Mouse (Mus musculus) cerebellum, adult 11-12 months (tissue): Measurements from ENCODE around the gene Cpt1c.
"Not testable (repeated sequence)": the region's sequence is repeated elsewhere in the genome, so short reads cannot be mapped to it uniquely, and the experiment has no call there.

Source experiments
- DNase-seq: peaks from one replicate; pipeline ENCODE4 v3.0.0; 2022

Gene Cpt1c

GRCm38 (mm10) chr7:44974383-44975116 is at the start of gene Cpt1c:
Cpt1c (minus strand) TSS chr7:44974851.
- DNase-seq = peak; percentile 91

GRCm38 (mm10) chr7:45023711-45024110 is 49.1 kb upstream of the Cpt1c start:
- DNase-seq = not testable (repeated sequence)

DNA sequence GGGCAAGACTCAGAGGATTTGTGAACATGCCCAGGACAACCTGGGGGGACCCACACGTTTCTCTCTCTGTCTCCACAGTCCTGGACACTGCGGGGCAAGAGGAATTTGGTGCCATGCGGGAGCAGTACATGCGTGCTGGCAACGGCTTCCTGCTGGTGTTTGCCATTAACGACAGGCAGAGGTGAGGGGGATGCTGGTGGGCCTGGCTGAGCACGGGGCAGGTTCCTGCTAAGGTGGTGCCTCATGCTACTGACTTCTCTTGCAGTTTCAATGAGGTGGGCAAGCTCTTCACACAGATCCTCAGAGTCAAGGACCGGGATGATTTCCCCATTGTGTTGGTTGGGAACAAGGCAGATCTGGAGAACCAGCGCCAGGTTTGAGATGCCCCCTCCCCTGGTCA is 45.6 kb upstream of the Cpt1c start:
- peak; percentile 52 for DNase-seq

- peak; percentile 55 for DNase-seq
Measured at GRCm38 (mm10) chr7:45019031-45019571, 44.5 kb upstream of the Cpt1c start.

DNA sequence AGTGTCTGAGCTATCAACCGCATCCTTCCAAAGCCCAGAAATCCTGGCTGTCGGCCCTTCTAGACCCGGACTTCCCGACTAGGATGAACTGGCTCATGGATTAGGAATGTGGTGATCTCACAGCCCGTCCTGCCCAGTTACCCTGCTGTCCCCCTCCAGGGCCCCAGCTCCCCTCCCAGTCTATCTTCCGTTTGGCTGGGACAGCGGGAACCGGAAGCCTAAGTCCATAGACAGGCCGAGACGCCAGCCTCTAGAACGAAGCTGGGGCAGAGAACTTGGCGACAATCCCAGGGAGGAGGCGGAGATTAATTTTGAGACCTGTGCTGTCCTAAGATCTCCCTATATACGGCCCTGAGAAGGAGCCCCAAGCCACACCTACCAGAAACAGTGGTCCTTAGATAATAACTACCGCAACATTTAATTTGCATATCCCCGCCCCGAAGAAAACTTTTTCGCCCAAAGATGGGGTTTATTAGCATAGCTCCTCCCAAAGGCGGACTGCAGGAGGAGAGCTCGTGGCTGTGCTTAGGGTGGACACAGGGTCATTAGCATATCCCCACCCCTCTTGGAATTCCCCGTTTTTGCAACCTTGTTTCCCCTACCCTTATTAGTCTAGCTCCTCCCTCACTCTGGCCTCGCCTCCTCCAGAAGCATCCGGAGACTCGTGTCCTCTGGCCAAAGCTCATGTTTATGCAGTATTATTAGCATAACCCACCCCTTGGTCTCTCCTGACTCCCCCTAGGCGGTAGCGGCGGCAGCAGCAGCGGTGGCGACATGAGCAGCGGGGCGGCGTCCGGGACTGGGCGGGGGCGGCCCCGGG is 42.8 kb upstream of the Cpt1c start, which contains the start of gene Rras:
Gene Rras (plus strand): TSS at position 720 of the 820 bp plus-strand sequence.
- DNase-seq = peak; percentile 91

DNA sequence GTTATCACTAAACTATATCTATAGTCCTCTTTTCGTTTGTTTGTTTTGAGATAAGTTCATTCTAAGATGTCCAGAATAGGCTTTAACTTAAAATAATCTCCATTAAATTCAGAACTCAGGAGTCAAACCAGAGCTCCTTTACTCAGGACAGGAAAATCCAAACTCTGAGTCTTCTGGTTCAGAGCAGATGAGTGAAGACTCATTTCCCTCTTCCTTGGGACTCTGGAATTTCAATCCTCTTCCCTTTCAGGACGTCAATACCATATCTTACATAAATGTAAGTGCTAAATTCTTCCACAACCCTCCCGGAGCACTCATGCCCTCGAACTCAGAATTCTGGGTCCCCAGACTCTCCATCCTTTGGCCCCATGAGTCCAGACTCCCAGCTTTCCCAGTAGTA is 42.1 kb upstream of the Cpt1c start:
- no peak for DNase-seq

- DNase-seq = peak; percentile 100
Measured at GRCm38 (mm10) chr7:45015957-45016612, 41.4 kb upstream of the Cpt1c start, which contains the start of gene Scaf1. Scaf1 (minus strand) TSS chr7:45016363.

DNA sequence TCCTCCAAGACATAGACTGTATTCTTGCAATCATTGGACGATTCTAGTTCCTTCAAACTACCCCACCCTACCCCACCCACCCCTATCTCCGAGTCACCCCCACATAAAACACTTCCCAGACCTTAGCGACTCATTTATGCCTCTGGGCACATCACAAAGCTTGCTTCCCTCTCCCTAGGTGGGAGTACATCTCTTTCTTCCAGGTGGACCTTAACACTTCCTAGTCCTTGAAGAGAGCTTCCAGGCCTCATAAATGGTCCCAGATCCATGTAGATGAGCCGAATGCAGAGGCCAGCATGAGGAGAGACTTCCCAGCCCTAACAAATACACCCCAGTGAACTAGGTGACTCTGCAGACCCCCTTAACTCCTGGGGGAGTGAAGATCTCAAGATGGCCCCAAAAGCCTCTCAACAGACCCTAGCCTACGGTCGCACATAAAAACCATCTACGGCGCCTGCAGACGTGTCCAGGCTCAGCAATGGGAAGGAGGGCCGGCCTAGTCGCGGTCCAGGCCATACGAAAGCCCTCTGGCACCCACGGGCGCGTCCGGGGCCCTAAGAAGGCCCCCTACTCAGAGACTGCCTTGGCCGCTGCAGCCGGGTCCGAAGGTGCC is 40.8 kb upstream of the Cpt1c start:
- no peak for DNase-seq

GRCm38 (mm10) chr7:45014096-45014451 is 39.4 kb upstream of the Cpt1c start:
- DNase-seq = peak; percentile 48

- peak; percentile 51 for DNase-seq
Measured at GRCm38 (mm10) chr7:45013366-45014095, 38.9 kb upstream of the Cpt1c start.

- peak; percentile 55 for DNase-seq
Measured at GRCm38 (mm10) chr7:45012824-45013223, 38.2 kb upstream of the Cpt1c start.

- no peak for DNase-seq
Measured at GRCm38 (mm10) chr7:45012011-45012410, 37.4 kb upstream of the Cpt1c start.

- peak; percentile 41 for DNase-seq
Measured at GRCm38 (mm10) chr7:45008411-45008810, 33.8 kb upstream of the Cpt1c start.

GRCm38 (mm10) chr7:45007846-45008245 is 33.2 kb upstream of the Cpt1c start:
- no peak for DNase-seq

GRCm38 (mm10) chr7:45007141-45007540 is 32.5 kb upstream of the Cpt1c start:
- DNase-seq = peak; percentile 33

- no peak for DNase-seq
Measured at GRCm38 (mm10) chr7:45006503-45006902, 31.9 kb upstream of the Cpt1c start.

DNA sequence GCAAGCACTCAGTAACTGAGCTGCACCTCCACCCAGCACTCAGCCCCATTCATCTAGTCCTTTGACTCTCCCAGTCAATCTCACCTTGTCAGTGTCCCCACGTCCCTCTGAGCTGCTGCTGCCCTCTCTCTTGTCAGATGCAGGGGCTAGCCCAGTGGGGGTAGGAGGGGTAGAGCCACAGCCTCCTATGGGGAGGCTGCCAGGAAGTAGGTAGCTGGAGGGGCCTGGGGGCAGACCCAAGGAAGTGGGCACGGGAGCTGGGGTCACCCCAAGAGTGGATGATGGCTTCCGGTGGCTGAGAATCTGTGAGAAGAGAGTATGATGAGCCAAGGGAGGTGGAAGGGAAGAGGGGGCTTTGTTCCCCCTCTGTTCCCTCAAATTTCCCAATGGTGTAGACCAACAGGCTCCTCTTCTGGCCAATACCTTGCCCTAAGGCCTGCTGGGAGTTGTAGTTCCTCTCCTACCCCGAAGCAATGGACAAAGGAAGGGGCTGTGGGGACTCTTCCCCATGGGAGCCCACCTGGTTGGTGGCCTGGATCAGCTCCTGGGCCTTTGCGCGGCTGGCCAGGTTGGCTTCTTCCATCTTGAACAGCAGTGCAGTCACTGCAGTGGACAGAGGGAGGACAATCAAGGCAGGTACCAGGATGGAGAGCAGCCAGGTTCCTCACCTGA is 30.8 kb upstream of the Cpt1c start:
- peak; percentile 31 for DNase-seq

GRCm38 (mm10) chr7:45004546-45004945 is 29.9 kb upstream of the Cpt1c start:
- no peak for DNase-seq

- peak; percentile 40 for DNase-seq
Measured at GRCm38 (mm10) chr7:45002440-45002839, 27.8 kb upstream of the Cpt1c start.

DNA sequence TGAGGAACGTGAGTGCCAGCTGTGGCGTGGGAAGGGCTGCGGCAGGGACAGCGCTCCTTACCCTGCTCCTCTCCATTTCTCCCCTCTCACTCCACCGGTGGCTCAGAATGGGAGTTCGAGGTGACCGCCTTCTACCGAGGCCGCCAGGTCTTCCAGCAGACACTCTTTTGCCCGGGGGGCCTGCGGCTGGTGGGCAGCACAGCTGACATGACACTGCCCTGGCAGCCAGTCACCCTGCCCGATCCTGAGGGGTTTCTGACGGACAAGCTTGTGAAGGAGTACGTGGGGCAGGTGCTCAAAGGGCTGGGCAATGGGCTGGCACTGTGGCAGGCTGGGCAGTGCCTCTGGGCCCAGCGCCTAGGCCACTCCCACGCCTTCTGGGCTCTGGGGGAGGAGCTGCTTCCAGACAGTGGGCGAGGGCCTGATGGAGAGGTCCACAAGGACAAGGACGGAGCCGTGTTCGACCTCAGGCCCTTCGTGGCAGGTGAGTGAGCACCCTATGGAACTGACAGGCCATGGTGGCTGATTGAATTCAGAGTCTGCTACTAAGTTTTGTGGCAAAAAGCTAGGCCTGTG is 26.0 kb upstream of the Cpt1c start:
- no peak for DNase-seq

GRCm38 (mm10) chr7:44999753-45000152 is 25.1 kb upstream of the Cpt1c start:
- DNase-seq = no peak
